13 mouse cellular contexts compared by ENCODE assay signal in the genomic region with DNA sequence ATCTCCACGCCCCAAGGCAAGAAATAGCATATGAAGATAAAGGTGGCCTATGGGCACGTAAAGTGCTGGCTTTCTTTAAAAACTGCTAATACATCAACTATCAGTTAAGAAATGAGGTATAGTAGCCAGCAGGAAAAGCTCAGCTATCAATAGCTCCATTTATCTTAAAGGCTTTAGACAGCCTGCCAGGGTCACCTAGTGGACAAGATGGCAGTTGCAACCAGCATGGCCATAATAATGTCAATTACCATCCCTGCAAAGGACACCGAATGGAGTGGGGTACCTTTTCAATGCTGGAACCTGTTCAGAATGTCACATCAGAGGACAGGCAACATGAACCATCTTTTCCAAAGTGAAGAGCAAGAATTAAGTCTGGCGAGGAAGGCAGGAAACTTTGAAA. TPM values are rescaled to one million over a fixed set of nuclear protein-coding genes. Genes with fewer than 3 reads are reported as not detected.
DNase-seq lines count a peak whose midpoint lies in the region; ATAC-seq and TF ChIP-seq lines count a peak whose summit lies in the region.
"Had no signal": no experiment of that assay in that cellular context is flagged by ENCODE, and none has a peak within 500 bp of the region (broad histone marks: within the 10 kb centered on the region; RNA-seq: fewer than 3 reads in every experiment).

No protein-coding gene starts in this region.

- WGBS in heart, embryonic 10.5 days = 63% methylated on average over 4 of the region's 4 CpGs
- 71% methylated on average over 4 of the region's 4 CpGs for WGBS in neural tube, embryonic 11.5 days
- WGBS in neural tube, embryonic 15.5 days = 72% methylated on average over 4 of the region's 4 CpGs

- H3K27ac ChIP-seq in heart, embryonic 10.5 days = no peak overlapping the region
- H3K27ac ChIP-seq in neural tube, embryonic 11.5 days (ENCODE audit: low read depth, low read length) = no peak overlapping the region
- no peak overlapping the region for H3K27ac ChIP-seq in neural tube, embryonic 15.5 days (replicated peaks)
- H3K27ac ChIP-seq: hindbrain, embryonic 13.5 days had no signal

- TF ChIP-seq POLR2A in brain, embryonic 14.5 days (IDR thresholded peaks at IDR 0.05; ENCODE audit: borderline replicate concordance, extremely low read depth, insufficient read depth, insufficient read length, poor library complexity, severe bottlenecking) = no peak

- H3K4me1 ChIP-seq in heart, embryonic 10.5 days = peaks cover 2% of the 10 kb centered on the region; the same call in 1 of the 2 replicates
- H3K4me1 ChIP-seq in neural tube, embryonic 11.5 days (ENCODE audit: control insufficient read depth, insufficient read depth, low read length) = no peaks in the 10 kb centered on the region
- no peaks in the 10 kb centered on the region for H3K4me1 ChIP-seq in neural tube, embryonic 15.5 days
- H3K4me1 ChIP-seq: hindbrain, embryonic 13.5 days had no signal

- ATAC-seq in neural tube, embryonic 11.5 days (ENCODE audit: insufficient read depth, low FRiP score, low TSS enrichment) = no peak
- no peak for ATAC-seq in neural tube, embryonic 15.5 days (ENCODE audit: low FRiP score)

- peak; percentile 40 to 62 for DNase-seq in heart, postnatal 10 days
- DNase-seq in heart, embryonic 10.5 days (ENCODE audit: low spot score) = no peak
- DNase-seq in neural tube, embryonic 11.5 days (ENCODE audit: low spot score) = peak; percentile 29
- no peak for DNase-seq in brain, embryonic 14.5 days (ENCODE audit: low read depth)
- DNase-seq in retina, postnatal 1 day = peak; percentile 35
- no peak for DNase-seq in right cerebral cortex, adult 18-20 months
- no peak for DNase-seq in frontal cortex, postnatal 25 days (ENCODE audit: low spot score in 2 of 2)
- DNase-seq: adrenal gland, adult 2 months had no signal

- intact Hi-C loops in heart, postnatal 10 days (cut with DNase I) = loop anchor here (2.0 kb wide), 1 partner anchor 52 kb away; no protein-coding TSS in a partner anchor

- H3K4me2 ChIP-seq in neural tube, embryonic 11.5 days (ENCODE audit: low read depth) = no peak overlapping the region
- no peak overlapping the region for H3K4me2 ChIP-seq in neural tube, embryonic 15.5 days
- H3K4me2 ChIP-seq: hindbrain, embryonic 13.5 days had no signal

- H3K27me3 ChIP-seq in heart, embryonic 10.5 days (ENCODE audit: insufficient read depth, poor library complexity, severe bottlenecking) = no peaks in the 10 kb centered on the region
- H3K27me3 ChIP-seq in neural tube, embryonic 11.5 days (ENCODE audit: control insufficient read depth, insufficient read depth, low read length) = no peaks in the 10 kb centered on the region
- no peaks in the 10 kb centered on the region; the same call in 1 of the 2 replicates for H3K27me3 ChIP-seq in neural tube, embryonic 15.5 days (replicated peaks)
- H3K27me3 ChIP-seq: hindbrain, embryonic 13.5 days had no signal

- no peaks in the 10 kb centered on the region for H3K36me3 ChIP-seq in heart, embryonic 10.5 days
- no peaks in the 10 kb centered on the region for H3K36me3 ChIP-seq in neural tube, embryonic 11.5 days (ENCODE audit: control insufficient read depth, insufficient read depth, low read length)
- no peaks in the 10 kb centered on the region for H3K36me3 ChIP-seq in neural tube, embryonic 15.5 days
- H3K36me3 ChIP-seq: hindbrain, embryonic 13.5 days had no signal

- no peak overlapping the region for H3K4me3 ChIP-seq in heart, embryonic 10.5 days
- no peak overlapping the region for H3K4me3 ChIP-seq in neural tube, embryonic 11.5 days (ENCODE audit: low read depth, low read length)
- no peak overlapping the region for H3K4me3 ChIP-seq in neural tube, embryonic 15.5 days (replicated peaks)
- H3K4me3 ChIP-seq: hindbrain, embryonic 13.5 days; myocyte had no signal

- no peaks in the 10 kb centered on the region for H3K9me3 ChIP-seq in heart, embryonic 10.5 days
- H3K9me3 ChIP-seq in neural tube, embryonic 11.5 days (ENCODE audit: control insufficient read depth, low read length) = no peaks in the 10 kb centered on the region
- H3K9me3 ChIP-seq in neural tube, embryonic 15.5 days (replicated peaks) = no peaks in the 10 kb centered on the region
- H3K9me3 ChIP-seq: hindbrain, embryonic 13.5 days had no signal

- no peak overlapping the region for H3K9ac ChIP-seq in neural tube, embryonic 11.5 days (ENCODE audit: low read length)
- H3K9ac ChIP-seq in neural tube, embryonic 15.5 days (replicated peaks) = no peak overlapping the region
- H3K9ac ChIP-seq: hindbrain, embryonic 13.5 days had no signal

- TF ChIP-seq CTCF in brain, embryonic 14.5 days (IDR thresholded peaks at IDR 0.05; ENCODE audit: borderline replicate concordance, extremely low read depth, insufficient read depth, insufficient read length) = peak; percentile 47; the same call in 1 of the 2 replicates

RNA-seq across cellular contexts. Expression of a gene that starts 10.8 kb away (rescaled TPM):
- total RNA-seq in heart, postnatal 10 days (2021) = 1 to 10 TPM; 8.2 to 9.4 TPM
- 3.7 and 4.9 TPM in 2 replicates for polyA plus RNA-seq in heart, embryonic 10.5 days (2016; fragmentation: Nextera tagmentation; extraction: Ambion mirVana)
- 8.0 and 9.5 TPM in 2 replicates for polyA plus RNA-seq in neural tube, embryonic 11.5 days (2014; fragmentation: Nextera tagmentation; extraction: Ambion mirVana)
- polyA plus RNA-seq in neural tube, embryonic 15.5 days (2015; fragmentation: Nextera tagmentation; extraction: Ambion mirVana) = 9.5 and 11.9 TPM in 2 replicates
- 4.1 and 5.7 TPM in 2 replicates for polyA plus RNA-seq in brain, embryonic 14.5 days (2012; rRNA removed)

RNA-seq across cellular contexts. Expression of a gene that starts 19.9 kb away (rescaled TPM):
- 1 to 10 TPM; 1.5 to 2.1 TPM for total RNA-seq in heart, postnatal 10 days (2021)
- 10.8 and 14.9 TPM in 2 replicates for polyA plus RNA-seq in heart, embryonic 10.5 days (2016; fragmentation: Nextera tagmentation; extraction: Ambion mirVana)
- 28.6 and 29.4 TPM in 2 replicates for polyA plus RNA-seq in neural tube, embryonic 11.5 days (2014; fragmentation: Nextera tagmentation; extraction: Ambion mirVana)
- 25.0 and 25.3 TPM in 2 replicates for polyA plus RNA-seq in neural tube, embryonic 15.5 days (2015; fragmentation: Nextera tagmentation; extraction: Ambion mirVana)
- 19.8 and 21.0 TPM in 2 replicates for polyA plus RNA-seq in brain, embryonic 14.5 days (2012; rRNA removed)
- polyA plus RNA-seq: myocyte had no signal

RNA-seq across cellular contexts. Expression of a gene that starts 37.7 kb away (rescaled TPM):
- total RNA-seq in heart, postnatal 10 days (2021) = under 1 TPM; 0.26 to 0.27 TPM
- polyA plus RNA-seq in heart, embryonic 10.5 days (2016; fragmentation: Nextera tagmentation; extraction: Ambion mirVana) = 0.34 TPM in 1 of 2 replicates, not detected in the other
- polyA plus RNA-seq in neural tube, embryonic 11.5 days (2014; fragmentation: Nextera tagmentation; extraction: Ambion mirVana) = 0.19 and 0.50 TPM in 2 replicates
- 0.19 and 0.55 TPM in 2 replicates for polyA plus RNA-seq in neural tube, embryonic 15.5 days (2015; fragmentation: Nextera tagmentation; extraction: Ambion mirVana)
- 0.20 and 0.45 TPM in 2 replicates for polyA plus RNA-seq in brain, embryonic 14.5 days (2012; rRNA removed)
- polyA plus RNA-seq: adrenal gland, adult 2 months; myocyte had no signal

RNA-seq across cellular contexts. Expression of a gene that starts 56.3 kb away (rescaled TPM):
- not detected for total RNA-seq in heart, postnatal 10 days (2021)
- polyA plus RNA-seq in heart, embryonic 10.5 days (2016; fragmentation: Nextera tagmentation; extraction: Ambion mirVana) = not detected in 2 replicates
- not detected in 2 replicates for polyA plus RNA-seq in neural tube, embryonic 11.5 days (2014; fragmentation: Nextera tagmentation; extraction: Ambion mirVana)
- not detected in 2 replicates for polyA plus RNA-seq in neural tube, embryonic 15.5 days (2015; fragmentation: Nextera tagmentation; extraction: Ambion mirVana)
- not detected in 2 replicates for polyA plus RNA-seq in brain, embryonic 14.5 days (2012; rRNA removed)
- total RNA-seq: adrenal gland, adult 2 months had no signal
- polyA plus RNA-seq: adrenal gland, adult 2 months; hindbrain, embryonic 13.5 days; limb, embryonic 14.5 days; myocyte; stomach, embryonic 14.5 days had no signal

Comparison
In these comparisons a context has a peak if more than half of its experiments do, and no peak if none do; other contexts are left out.
1. DNase-seq: peak in heart, postnatal 10 days (2 of 2), neural tube, embryonic 11.5 days (single experiment) and retina, postnatal 1 day (single experiment); none in heart, embryonic 10.5 days (single experiment), brain, embryonic 14.5 days (single experiment), right cerebral cortex, adult 18-20 months (single experiment) and frontal cortex, postnatal 25 days (0 of 2).